Mouse (Mus musculus): Measurements from ENCODE around the gene Polr1d.

Gene Polr1d

DNA sequence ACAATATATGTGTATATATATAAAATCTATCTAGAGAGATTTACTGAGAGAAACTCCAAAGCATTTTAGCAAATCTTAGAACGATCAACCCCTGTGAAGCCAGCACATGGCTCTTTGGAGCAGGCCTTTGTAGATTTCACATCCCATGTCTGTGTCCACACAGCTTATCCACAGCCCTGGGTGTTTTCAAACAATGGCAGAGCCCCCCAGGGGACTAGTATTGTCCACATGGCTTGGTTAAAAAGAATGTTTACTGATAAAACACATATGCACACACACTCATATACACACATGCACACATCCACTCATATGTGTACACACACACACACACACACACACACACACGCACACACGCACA, 58.2 kb downstream of the Polr1d start:
- DNase-seq (ENCODE audit: low read depth, low spot score): no peak

DNA sequence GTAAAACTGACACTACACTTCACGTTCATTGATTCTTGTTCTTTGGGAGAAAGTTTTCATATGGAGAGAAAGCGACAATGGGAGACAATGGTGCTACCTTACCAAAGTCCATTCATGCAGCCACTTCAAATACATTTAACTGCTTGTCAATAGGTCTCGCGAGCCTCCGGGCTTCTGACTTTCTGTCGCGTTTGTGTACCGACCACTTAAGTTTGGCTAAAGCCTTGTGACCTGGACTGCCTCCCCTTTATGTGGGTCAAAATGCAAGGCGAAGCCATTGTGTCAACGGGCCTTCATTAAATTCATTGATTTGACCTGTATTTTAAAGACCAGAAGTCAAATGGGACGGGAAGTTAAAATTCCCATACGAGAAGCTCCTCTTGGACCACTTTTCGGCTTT, 59.1 kb downstream of the Polr1d start:
- no peak for DNase-seq (ENCODE audit: low read depth, low spot score)

GRCm38 (mm10) chr5:147147340-147147739, 70.5 kb downstream of the Polr1d start:
- no peak for DNase-seq (ENCODE audit: low read depth, low spot score)

GRCm38 (mm10) chr5:147154806-147155371, 78.0 kb downstream of the Polr1d start:
- no peak for DNase-seq (ENCODE audit: low read depth, low spot score)

- DNase-seq (ENCODE audit: low read depth, low spot score): peak; percentile 53
Observed at GRCm38 (mm10) chr5:147155449-147156133, 78.7 kb downstream of the Polr1d start.

GRCm38 (mm10) chr5:147156376-147156775, 79.5 kb downstream of the Polr1d start:
- DNase-seq (ENCODE audit: low read depth, low spot score): no peak

- no peak for DNase-seq (ENCODE audit: low read depth, low spot score)
Observed at GRCm38 (mm10) chr5:147157441-147157840, 80.6 kb downstream of the Polr1d start.

GRCm38 (mm10) chr5:147159320-147159719, 82.5 kb downstream of the Polr1d start:
- no peak for DNase-seq (ENCODE audit: low read depth, low spot score)

- DNase-seq (ENCODE audit: low read depth, low spot score): no peak
Observed at GRCm38 (mm10) chr5:147159792-147160191, 82.9 kb downstream of the Polr1d start.
